Mouse (Mus musculus): ENCODE data around the gene Fam118a. TPM values are rescaled to one million over a fixed set of nuclear protein-coding genes. Genes with fewer than 3 reads are reported as not detected.

The Fam118a gene
- polyA plus RNA-seq, 1 experiment from 2014 or later: 25.3 TPM

GRCm38 (mm10) chr15:85055186-85055585 lies 26.4 kb downstream of the Fam118a start:
- Histone ChIP-seq H3K27ac (ENCODE audit: low read depth, low read length) (no peak overlapping the region), H3K4me1 (replicated peaks; ENCODE audit: control insufficient read depth, insufficient read depth, low read length) (no peaks in the 10 kb centered on the region), H3K9me3 (ENCODE audit: control insufficient read depth) (no peaks in the 10 kb centered on the region), H3K9ac (ENCODE audit: low read depth, low read length) (no peak overlapping the region), H3K4me3 (ENCODE audit: low read depth, low read length) (no peak overlapping the region), H3K36me3 (ENCODE audit: control insufficient read depth, insufficient read depth) (peaks cover 49% of the 10 kb centered on the region), H3K4me2 (replicated peaks; ENCODE audit: low read depth) (no peak overlapping the region), H3K27me3 (replicated peaks; ENCODE audit: control insufficient read depth, insufficient read depth, low read length) (no peaks in the 10 kb centered on the region)
- TF ChIP-seq CTCF (IDR thresholded peaks at IDR 0.05; ENCODE audit: low read depth): no peak
- no peak for ATAC-seq
- WGBS: 86% methylated on average over 4 of the region's 4 CpGs

- H3K36me3 ChIP-seq (ENCODE audit: control insufficient read depth, insufficient read depth): peaks cover 47% of the 10 kb centered on the region
- no peak for TF ChIP-seq CTCF (IDR thresholded peaks at IDR 0.05; ENCODE audit: low read depth)
- 87% methylated on average over 2 of the region's 2 CpGs for WGBS
- H3K4me1 ChIP-seq (replicated peaks; ENCODE audit: control insufficient read depth, insufficient read depth, low read length): no peaks in the 10 kb centered on the region
- H3K4me2 ChIP-seq (replicated peaks; ENCODE audit: low read depth): no peak overlapping the region
- H3K9me3 ChIP-seq (ENCODE audit: control insufficient read depth): no peaks in the 10 kb centered on the region
- H3K27ac ChIP-seq (ENCODE audit: low read depth, low read length): no peak overlapping the region
- no peak overlapping the region for H3K4me3 ChIP-seq (ENCODE audit: low read depth, low read length)
- H3K27me3 ChIP-seq (replicated peaks; ENCODE audit: control insufficient read depth, insufficient read depth, low read length): no peaks in the 10 kb centered on the region
- no peak overlapping the region for H3K9ac ChIP-seq (ENCODE audit: low read depth, low read length)
- no peak for ATAC-seq
Measured at GRCm38 (mm10) chr15:85063421-85063820, 34.7 kb downstream of the Fam118a start.

- TF ChIP-seq CTCF (IDR thresholded peaks at IDR 0.05; ENCODE audit: low read depth): peak; percentile 92
- ATAC-seq: no peak
Measured at GRCm38 (mm10) chr15:85070561-85070960, 41.8 kb downstream of the Fam118a start.

GRCm38 (mm10) chr15:85072651-85073050 lies 43.9 kb downstream of the Fam118a start:
- H3K4me1 ChIP-seq (replicated peaks; ENCODE audit: control insufficient read depth, insufficient read depth, low read length): no peaks in the 10 kb centered on the region

More at GRCm38 (mm10) chr15:85070561-85070960, 41.8 kb downstream of the Fam118a start:
- Histone ChIP-seq H3K9me3 (ENCODE audit: control insufficient read depth) (no peaks in the 10 kb centered on the region), H3K9ac (ENCODE audit: low read depth, low read length) (no peak overlapping the region), H3K36me3 (ENCODE audit: control insufficient read depth, insufficient read depth) (no peaks in the 10 kb centered on the region), H3K27ac (ENCODE audit: low read depth, low read length) (no peak overlapping the region), H3K4me3 (ENCODE audit: low read depth, low read length) (no peak overlapping the region), H3K27me3 (replicated peaks; ENCODE audit: control insufficient read depth, insufficient read depth, low read length) (no peaks in the 10 kb centered on the region), H3K4me2 (replicated peaks; ENCODE audit: low read depth) (no peak overlapping the region), H3K4me1 (replicated peaks; ENCODE audit: control insufficient read depth, insufficient read depth, low read length) (no peaks in the 10 kb centered on the region)
- 30% methylated on average over 2 of the region's 2 CpGs for WGBS

GRCm38 (mm10) chr15:85085641-85086040 lies 56.9 kb downstream of the Fam118a start:
- no peak for ATAC-seq
- no peaks in the 10 kb centered on the region for H3K9me3 ChIP-seq (ENCODE audit: control insufficient read depth)
- 68% methylated on average over 1 of the region's 1 CpGs for WGBS
- no peaks in the 10 kb centered on the region for H3K36me3 ChIP-seq (ENCODE audit: control insufficient read depth, insufficient read depth)
- no peak for TF ChIP-seq CTCF (IDR thresholded peaks at IDR 0.05; ENCODE audit: low read depth)
- no peaks in the 10 kb centered on the region for H3K4me1 ChIP-seq (replicated peaks; ENCODE audit: control insufficient read depth, insufficient read depth, low read length)
- H3K9ac ChIP-seq (ENCODE audit: low read depth, low read length): no peak overlapping the region
- H3K4me2 ChIP-seq (replicated peaks; ENCODE audit: low read depth): no peak overlapping the region
- H3K27me3 ChIP-seq (replicated peaks; ENCODE audit: control insufficient read depth, insufficient read depth, low read length): no peaks in the 10 kb centered on the region
- no peak overlapping the region for H3K4me3 ChIP-seq (ENCODE audit: low read depth, low read length)
- no peak overlapping the region for H3K27ac ChIP-seq (ENCODE audit: low read depth, low read length)

More at GRCm38 (mm10) chr15:85072651-85073050, 43.9 kb downstream of the Fam118a start:
- Histone ChIP-seq H3K36me3 (ENCODE audit: control insufficient read depth, insufficient read depth) (no peaks in the 10 kb centered on the region), H3K27ac (ENCODE audit: low read depth, low read length) (no peak overlapping the region), H3K9ac (ENCODE audit: low read depth, low read length) (no peak overlapping the region), H3K4me2 (replicated peaks; ENCODE audit: low read depth) (no peak overlapping the region), H3K4me3 (ENCODE audit: low read depth, low read length) (no peak overlapping the region), H3K27me3 (replicated peaks; ENCODE audit: control insufficient read depth, insufficient read depth, low read length) (no peaks in the 10 kb centered on the region), H3K9me3 (ENCODE audit: control insufficient read depth) (no peaks in the 10 kb centered on the region)
- no peak for TF ChIP-seq CTCF (IDR thresholded peaks at IDR 0.05; ENCODE audit: low read depth)
- 95% methylated on average over 2 of the region's 2 CpGs for WGBS
- ATAC-seq: no peak

Other genes starting within 250 kb of the Fam118a start
- 0.38 and 0.48 TPM in 2 replicates for gene Phf21b, start 172.9 kb upstream of the Fam118a start, polyA plus RNA-seq (2015; fragmentation: Nextera tagmentation; extraction: Ambion mirVana)
- 0.14 and 0.22 TPM in 2 replicates for gene Gm29666, start 108.9 kb upstream of the Fam118a start, polyA plus RNA-seq (2015; fragmentation: Nextera tagmentation; extraction: Ambion mirVana)
- 21.0 and 23.6 TPM in 2 replicates for gene Nup50, start 105.5 kb upstream of the Fam118a start, polyA plus RNA-seq (2015; fragmentation: Nextera tagmentation; extraction: Ambion mirVana)
- 14.9 and 15.5 TPM in 2 replicates for gene 5031439G07Rik, start 40.4 kb upstream of the Fam118a start, polyA plus RNA-seq (2015; fragmentation: Nextera tagmentation; extraction: Ambion mirVana)
- gene Upk3a, start 11.8 kb upstream of the Fam118a start, polyA plus RNA-seq (2015; fragmentation: Nextera tagmentation; extraction: Ambion mirVana): 2.0 and 2.2 TPM in 2 replicates
- gene Smc1b, start 103.0 kb downstream of the Fam118a start, polyA plus RNA-seq (2015; fragmentation: Nextera tagmentation; extraction: Ambion mirVana): 0.07 and 0.18 TPM in 2 replicates
- gene Ribc2, start 103.1 kb downstream of the Fam118a start, polyA plus RNA-seq (2015; fragmentation: Nextera tagmentation; extraction: Ambion mirVana): 0.13 TPM in 1 of 2 replicates, not detected in the other
- 90.5 and 97.9 TPM in 2 replicates for gene Fbln1, start 177.0 kb downstream of the Fam118a start, polyA plus RNA-seq (2015; fragmentation: Nextera tagmentation; extraction: Ambion mirVana)